8 mouse cellular contexts compared by ENCODE assay signal in genomic region chr7:99351104-99351801, GRCm38 (mm10). TPM values are rescaled to one million over a fixed set of nuclear protein-coding genes. Genes with fewer than 3 reads are reported as not detected.
DNase-seq lines count a peak whose midpoint lies in the region; ATAC-seq and TF ChIP-seq lines count a peak whose summit lies in the region.

No protein-coding gene starts in this region.

- intact Hi-C loops in left cerebral cortex, postnatal 14 days (cut with DNase I): no loop called here

- no peaks in the 10 kb centered on the region for H3K9me3 ChIP-seq in hindbrain, embryonic 16.5 days (ENCODE audit: control insufficient read depth, low read length)
- H3K9me3 ChIP-seq in lung, embryonic 14.5 days (ENCODE audit: low read depth, low read length): no peaks in the 10 kb centered on the region

- H3K9ac ChIP-seq in hindbrain, embryonic 16.5 days (ENCODE audit: low read depth, low read length): peak overlapping the region; percentile 59
- H3K9ac ChIP-seq in lung, embryonic 14.5 days: peak overlapping the region; percentile 98

- 18% methylated on average over 12 of the region's 12 CpGs for WGBS in cerebellum, adult 2 months
- 12% methylated on average over 12 of the region's 12 CpGs for WGBS in hindbrain, embryonic 16.5 days
- WGBS in lung, embryonic 14.5 days: 3% methylated on average over 12 of the region's 12 CpGs

- TF ChIP-seq CTCF in cerebellum, adult 2 months (IDR thresholded peaks at IDR 0.05; ENCODE audit: borderline replicate concordance, insufficient read depth, low read depth, low read length): no peak
- TF ChIP-seq CTCF in lung, embryonic 14.5 days (IDR thresholded peaks at IDR 0.05; ENCODE audit: low read depth): no peak

- H3K36me3 ChIP-seq in hindbrain, embryonic 16.5 days (ENCODE audit: control insufficient read depth, insufficient read depth, low read length): peaks cover 4% of the 10 kb centered on the region; the same call in 1 of the 2 replicates
- H3K36me3 ChIP-seq in lung, embryonic 14.5 days (ENCODE audit: insufficient read depth): peaks cover 56% of the 10 kb centered on the region

- no peak for TF ChIP-seq POLR2A in cerebellum, adult 2 months (IDR thresholded peaks at IDR 0.05; ENCODE audit: borderline replicate concordance, insufficient read depth, low read length)

- no peak for ATAC-seq in hindbrain, embryonic 16.5 days
- ATAC-seq in lung, embryonic 14.5 days (ENCODE audit: insufficient read depth): no peak

- H3K4me2 ChIP-seq in hindbrain, embryonic 16.5 days (ENCODE audit: low read length): peak overlapping the region; percentile 65
- peak overlapping the region; percentile 98 for H3K4me2 ChIP-seq in lung, embryonic 14.5 days

- no peak overlapping the region for H3K4me3 ChIP-seq in cerebellum, adult 2 months (replicated peaks; ENCODE audit: insufficient read depth, low read depth, low read length)
- H3K4me3 ChIP-seq in hindbrain, embryonic 16.5 days (ENCODE audit: low read length): peak overlapping the region; percentile 41
- H3K4me3 ChIP-seq in lung, embryonic 14.5 days (ENCODE audit: low read depth, low read length): peak overlapping the region; percentile 77

- peaks cover 11% of the 10 kb centered on the region; the same call in 1 of the 2 replicates for H3K4me1 ChIP-seq in cerebellum, adult 2 months (ENCODE audit: control insufficient read depth, insufficient read depth, low read length)
- H3K4me1 ChIP-seq in hindbrain, embryonic 16.5 days (ENCODE audit: control insufficient read depth, insufficient read depth, low read depth, low read length): peaks cover 43% of the 10 kb centered on the region
- peaks cover 31% of the 10 kb centered on the region for H3K4me1 ChIP-seq in lung, embryonic 14.5 days (ENCODE audit: insufficient read depth)

- 0 out of 2 replicates have a peak overlapping the region, but pooled peaks have one; percentile 15 for H3K27ac ChIP-seq in cerebellum, adult 2 months (ENCODE audit: insufficient read depth, low read length)
- peak overlapping the region; percentile 84 for H3K27ac ChIP-seq in hindbrain, embryonic 16.5 days (ENCODE audit: low read depth, low read length)
- peak overlapping the region; percentile 97 for H3K27ac ChIP-seq in lung, embryonic 14.5 days (ENCODE audit: low read depth)

- peak; percentile 34 to 36 for DNase-seq in adrenal gland, adult 18-20 months (ENCODE audit: low spot score in 2 of 2)
- DNase-seq in cerebellum, adult 2 months: peak; percentile 68 to 71
- peak; percentile 36 for DNase-seq in gastrocnemius, adult 18-20 months (ENCODE audit: low spot score)
- DNase-seq in lung, embryonic 14.5 days: peak; percentile 82
- peak; percentile 53 for DNase-seq in skeletal muscle tissue, adult 2 months (ENCODE audit: low read depth, low spot score)
- no peak for DNase-seq in left cerebral cortex, postnatal 14 days (ENCODE audit: low spot score in 2 of 2)
- no peak for DNase-seq in spleen, adult 18-20 months

- no peaks in the 10 kb centered on the region for H3K27me3 ChIP-seq in cerebellum, adult 2 months (ENCODE audit: control insufficient read depth, insufficient read depth, low read length)
- H3K27me3 ChIP-seq in hindbrain, embryonic 16.5 days (replicated peaks; ENCODE audit: control insufficient read depth, insufficient read depth, low read length): no peaks in the 10 kb centered on the region
- H3K27me3 ChIP-seq in lung, embryonic 14.5 days (ENCODE audit: insufficient read depth, low read length): no peaks in the 10 kb centered on the region

RNA-seq across cellular contexts. Expression of gene Serpinh1, which starts 1.8 kb away (rescaled TPM):
- total RNA-seq in adrenal gland, adult 18-20 months (2021): 100 to 1,000 TPM; 244 to 442 TPM
- 24.9 and 25.4 TPM in 2 replicates for polyA plus RNA-seq in cerebellum, adult 2 months (2012; rRNA removed)
- 10 to 100 TPM; 37.4 to 70.5 TPM for total RNA-seq in gastrocnemius, adult 18-20 months (2021)
- 261 and 355 TPM in 2 replicates for polyA plus RNA-seq in hindbrain, embryonic 16.5 days (2015; fragmentation: Nextera tagmentation; extraction: Ambion mirVana)
- 663 and 691 TPM in 2 replicates for polyA plus RNA-seq in lung, embryonic 14.5 days (2014; fragmentation: Nextera tagmentation; extraction: Ambion mirVana)
- total RNA-seq in left cerebral cortex, postnatal 14 days (2021): 10 to 100 TPM; 49.7 to 52.2 TPM

RNA-seq across cellular contexts. Expression of gene Gdpd5, which starts 30.0 kb away (rescaled TPM):
- 1 to 10 TPM; 5.4 to 7.5 TPM for total RNA-seq in adrenal gland, adult 18-20 months (2021)
- 49.4 and 50.0 TPM in 2 replicates for polyA plus RNA-seq in cerebellum, adult 2 months (2012; rRNA removed)
- total RNA-seq in gastrocnemius, adult 18-20 months (2021): 1 to 10 TPM; 6.2 to 8.8 TPM
- 36.9 and 43.8 TPM in 2 replicates for polyA plus RNA-seq in hindbrain, embryonic 16.5 days (2015; fragmentation: Nextera tagmentation; extraction: Ambion mirVana)
- 20.2 and 21.8 TPM in 2 replicates for polyA plus RNA-seq in lung, embryonic 14.5 days (2014; fragmentation: Nextera tagmentation; extraction: Ambion mirVana)
- total RNA-seq in left cerebral cortex, postnatal 14 days (2021): 10 to 100 TPM; 40.7 to 47.5 TPM

Comparison
In these comparisons a context has a peak if more than half of its experiments do, and no peak if none do; other contexts are left out.
1. DNase-seq: peak in adrenal gland, adult 18-20 months (2 of 2), cerebellum, adult 2 months (2 of 2), gastrocnemius, adult 18-20 months (single experiment), lung, embryonic 14.5 days (single experiment) and skeletal muscle tissue, adult 2 months (single experiment); none in left cerebral cortex, postnatal 14 days (0 of 2) and spleen, adult 18-20 months (0 of 2).
2. H3K27ac ChIP-seq: peak in every context shown above with its lines; median percentile 97 in lung, embryonic 14.5 days; 84 in hindbrain, embryonic 16.5 days; 15 in cerebellum, adult 2 months.
3. RNA of gene Gdpd5, which starts 30.0 kb away (total RNA-seq): 40.7 to 47.5 TPM in left cerebral cortex, postnatal 14 days; 6.2 to 8.8 TPM in gastrocnemius, adult 18-20 months and 5.4 to 7.5 TPM in adrenal gland, adult 18-20 months; every median in the first group is over 4 times any median in the second.